Mouse (Mus musculus): ENCODE data around the gene Tns3. TPM values are rescaled to one million over a fixed set of nuclear protein-coding genes. Genes with fewer than 3 reads are reported as not detected.

Gene Tns3
- polyA plus RNA-seq, 1 experiment: 23.4 TPM

DNA sequence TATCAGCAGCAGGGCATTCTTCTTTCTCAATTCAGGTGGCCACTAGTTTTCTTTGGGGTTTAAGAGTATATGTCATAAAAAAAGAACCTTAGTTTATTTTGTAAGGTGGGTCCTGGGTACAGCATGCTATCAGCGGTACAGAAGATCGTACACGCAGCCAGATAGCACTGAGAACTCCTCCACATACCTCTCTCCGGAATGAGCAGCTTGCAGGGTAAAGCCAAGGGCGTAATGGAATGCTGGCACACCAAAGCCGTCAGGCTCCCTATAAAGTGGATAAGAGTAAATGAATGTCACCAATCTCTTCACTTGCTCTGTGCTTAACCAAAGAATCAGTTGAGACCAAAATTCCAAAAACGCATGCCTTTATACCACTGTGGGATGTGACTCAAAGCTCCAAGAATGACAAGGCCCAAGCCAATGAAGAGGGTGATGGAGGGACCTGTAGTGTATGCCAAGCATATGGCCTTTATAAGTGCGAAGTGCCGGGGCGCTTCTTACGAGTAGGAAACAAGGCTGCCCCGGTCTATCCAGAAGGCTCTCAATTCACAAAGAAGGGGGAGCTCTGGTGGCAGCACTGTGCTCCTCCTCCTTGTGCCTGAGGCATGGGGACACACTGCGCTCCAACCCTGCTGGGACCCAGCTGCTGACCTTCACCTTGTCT is 219.4 kb downstream of the Tns3 start:
- Histone ChIP-seq H3K36me3 (ENCODE audit: control insufficient read depth, insufficient read depth) (peaks cover 43% of the 10 kb centered on the region), H3K4me2 (ENCODE audit: low read depth) (peak overlapping the region; percentile 65), H3K27me3 (ENCODE audit: control insufficient read depth, insufficient read depth, insufficient read length) (no peaks in the 10 kb centered on the region), H3K79me2 (ENCODE audit: control insufficient read depth, insufficient read depth) (peaks cover 18% of the 10 kb centered on the region), H3K4me3 (no peak overlapping the region), H3ac (ENCODE audit: control insufficient read depth, insufficient read length) (no peak overlapping the region)
- no peak for TF ChIP-seq POLR2A (IDR thresholded peaks at IDR 0.05; ENCODE audit: insufficient read length, low read depth)
- no peak for TF ChIP-seq SRF (IDR thresholded peaks at IDR 0.05; ENCODE audit: control insufficient read depth, insufficient read length, low read depth)
- TF ChIP-seq MAX (IDR thresholded peaks at IDR 0.05; ENCODE audit: low read depth): peak; percentile 83
- no peak for TF ChIP-seq TCF3 (IDR thresholded peaks at IDR 0.05; ENCODE audit: insufficient read length, low read depth)
- TF ChIP-seq REST (IDR thresholded peaks at IDR 0.05; ENCODE audit: insufficient read depth, insufficient read length): no peak
- TF ChIP-seq MYOG (IDR thresholded peaks at IDR 0.05; ENCODE audit: control insufficient read depth in 1 of 3, insufficient read depth in 1 of 3, insufficient read length in 2 of 3, low read depth in 2 of 3): peak in 1 of 3 experiments; percentile 15
- no peak for TF ChIP-seq TCF12 (IDR thresholded peaks at IDR 0.05; ENCODE audit: insufficient read depth, poor library complexity, severe bottlenecking)

DNA sequence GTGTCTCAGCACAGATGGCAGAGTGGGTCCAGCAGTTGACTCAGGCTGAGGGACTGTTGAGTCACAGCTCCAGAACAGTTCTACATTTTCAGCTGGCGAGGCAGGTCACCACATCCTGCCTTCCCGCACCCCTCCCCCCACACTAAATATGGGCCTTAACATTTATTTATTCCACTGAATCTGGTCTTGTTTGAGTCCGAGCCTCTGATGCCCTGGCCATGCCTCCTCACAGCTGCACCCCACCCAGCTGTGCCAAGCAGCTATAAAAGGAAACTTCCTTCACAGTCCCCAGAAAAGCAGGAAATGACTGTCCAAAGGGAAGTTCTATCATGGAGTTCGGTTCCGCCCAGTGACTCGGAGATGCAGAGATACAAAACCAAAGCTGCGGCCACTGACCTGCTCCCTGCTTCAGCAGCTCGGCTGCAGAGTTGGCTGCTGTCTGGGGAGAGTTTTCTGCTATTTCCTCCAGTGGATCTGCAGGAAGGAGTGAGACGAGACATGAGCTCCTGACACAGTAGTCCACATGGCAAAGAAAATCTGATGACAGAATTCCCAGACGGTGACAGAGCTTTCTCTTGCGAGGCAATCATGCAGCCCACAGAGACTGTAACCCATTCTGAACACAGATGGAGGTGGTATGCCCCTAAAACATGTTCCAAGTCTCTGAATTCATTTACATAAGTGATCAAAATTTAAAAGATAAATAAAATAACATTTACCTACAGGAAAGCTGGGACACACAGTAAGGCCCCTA is 220.6 kb downstream of the Tns3 start:
- peak overlapping the region; percentile 65 for H3K4me2 ChIP-seq (ENCODE audit: low read depth)
- TF ChIP-seq SRF (IDR thresholded peaks at IDR 0.05; ENCODE audit: control insufficient read depth, insufficient read length, low read depth): peak; percentile 92
- TF ChIP-seq REST (IDR thresholded peaks at IDR 0.05; ENCODE audit: insufficient read depth, insufficient read length): no peak
- peak; percentile 44 to 96 (median 85) for TF ChIP-seq MYOD1 (IDR thresholded peaks at IDR 0.05; ENCODE audit: control insufficient read depth in 1 of 3, insufficient read length in 2 of 3, low read depth in 2 of 3)
- TF ChIP-seq POLR2A (IDR thresholded peaks at IDR 0.05; ENCODE audit: insufficient read length, low read depth): peak; percentile 23
- peak; percentile 72 to 93 (median 79) for TF ChIP-seq MYOG (IDR thresholded peaks at IDR 0.05; ENCODE audit: control insufficient read depth in 1 of 3, insufficient read depth in 1 of 3, insufficient read length in 2 of 3, low read depth in 2 of 3)
- TF ChIP-seq TCF3 (IDR thresholded peaks at IDR 0.05; ENCODE audit: insufficient read length, low read depth): peak; percentile 71
- TF ChIP-seq USF1 (IDR thresholded peaks at IDR 0.05; ENCODE audit: low read depth): no peak
- no peak for TF ChIP-seq MAX (IDR thresholded peaks at IDR 0.05; ENCODE audit: low read depth)
- TF ChIP-seq POLR2AphosphoS2 (IDR thresholded peaks at IDR 0.05; ENCODE audit: insufficient read length, low read depth): no peak
- TF ChIP-seq E2F4 (IDR thresholded peaks at IDR 0.05; ENCODE audit: insufficient read depth): no peak
- TF ChIP-seq CEBPB (IDR thresholded peaks at IDR 0.05; ENCODE audit: insufficient read depth, poor library complexity, severe bottlenecking): peak; percentile 59; the same call in 1 of the 2 replicates
- TF ChIP-seq TCF12 (IDR thresholded peaks at IDR 0.05; ENCODE audit: insufficient read depth, poor library complexity, severe bottlenecking): peak; percentile 65
- no peaks in the 10 kb centered on the region for H3K27me3 ChIP-seq (ENCODE audit: control insufficient read depth, insufficient read depth, insufficient read length)
- H3ac ChIP-seq (ENCODE audit: control insufficient read depth, insufficient read length): no peak overlapping the region
- H3K36me3 ChIP-seq (ENCODE audit: control insufficient read depth, insufficient read depth): peaks cover 33% of the 10 kb centered on the region
- peaks cover 15% of the 10 kb centered on the region for H3K79me2 ChIP-seq (ENCODE audit: control insufficient read depth, insufficient read depth)
- no peak overlapping the region for H3K4me3 ChIP-seq

DNA sequence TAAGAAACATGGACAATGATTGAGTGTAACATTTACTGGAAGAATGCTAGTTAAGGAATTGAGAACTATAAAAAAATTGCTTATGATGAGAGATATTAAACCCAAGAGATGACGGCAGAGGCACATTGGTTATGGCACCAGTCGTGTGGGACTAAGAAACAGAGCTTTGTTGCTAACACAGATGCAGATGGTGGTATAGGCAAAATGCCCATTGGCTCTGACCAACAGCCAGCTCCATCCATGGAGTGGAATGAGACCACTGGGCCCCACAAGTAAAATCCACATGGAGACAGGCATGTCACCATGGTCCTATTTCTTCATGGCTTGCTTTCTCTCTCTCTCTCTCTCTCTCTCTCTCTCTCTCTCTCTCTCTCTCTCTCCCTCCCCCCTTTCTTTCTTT is 223.6 kb downstream of the Tns3 start:
- no peak for TF ChIP-seq SRF (IDR thresholded peaks at IDR 0.05; ENCODE audit: control insufficient read depth, insufficient read length, low read depth)
- TF ChIP-seq TCF3 (IDR thresholded peaks at IDR 0.05; ENCODE audit: insufficient read length, low read depth): no peak
- no peak for TF ChIP-seq POLR2AphosphoS2 (IDR thresholded peaks at IDR 0.05; ENCODE audit: insufficient read length, low read depth)
- no peak for TF ChIP-seq MYOG (IDR thresholded peaks at IDR 0.05; ENCODE audit: control insufficient read depth in 1 of 3, insufficient read depth in 1 of 3, insufficient read length in 2 of 3, low read depth in 2 of 3)
- TF ChIP-seq USF1 (IDR thresholded peaks at IDR 0.05; ENCODE audit: low read depth): no peak
- no peak for TF ChIP-seq MYOD1 (IDR thresholded peaks at IDR 0.05; ENCODE audit: control insufficient read depth in 1 of 3, insufficient read length in 2 of 3, low read depth in 2 of 3)
- TF ChIP-seq POLR2A (IDR thresholded peaks at IDR 0.05; ENCODE audit: insufficient read length, low read depth): no peak
- no peak for TF ChIP-seq E2F4 (IDR thresholded peaks at IDR 0.05; ENCODE audit: insufficient read depth)
- no peak for TF ChIP-seq CEBPB (IDR thresholded peaks at IDR 0.05; ENCODE audit: insufficient read depth, poor library complexity, severe bottlenecking)
- TF ChIP-seq MAX (IDR thresholded peaks at IDR 0.05; ENCODE audit: low read depth): no peak
- no peak for TF ChIP-seq REST (IDR thresholded peaks at IDR 0.05; ENCODE audit: insufficient read depth, insufficient read length)
- TF ChIP-seq TCF12 (IDR thresholded peaks at IDR 0.05; ENCODE audit: insufficient read depth, poor library complexity, severe bottlenecking): no peak
- H3K4me3 ChIP-seq: no peak overlapping the region

DNA sequence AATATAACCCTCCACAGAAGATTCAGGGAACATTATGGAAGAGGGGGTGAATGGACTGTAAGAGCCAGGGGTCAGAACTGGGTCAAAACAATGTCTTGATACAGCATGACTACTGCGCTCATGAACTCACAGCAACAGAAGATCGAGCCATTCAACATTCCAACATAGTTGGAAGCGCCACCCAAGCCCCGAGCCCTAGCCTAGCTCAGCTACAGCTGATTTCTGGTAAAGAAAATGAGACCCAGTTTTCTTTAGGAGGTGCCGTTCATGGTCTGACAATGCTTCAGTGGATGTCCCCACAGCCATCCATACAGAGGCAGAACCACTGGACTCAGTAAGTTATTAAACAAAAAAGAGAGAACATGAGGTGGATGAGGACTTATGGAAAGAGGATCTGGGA is 224.1 kb downstream of the Tns3 start:
- Histone ChIP-seq H3K4me2 (ENCODE audit: low read depth) (no peak overlapping the region), H3K79me2 (ENCODE audit: control insufficient read depth, insufficient read depth) (peaks cover 25% of the 10 kb centered on the region), H3K4me3 (no peak overlapping the region), H3ac (ENCODE audit: control insufficient read depth, insufficient read length) (no peak overlapping the region), H3K36me3 (ENCODE audit: control insufficient read depth, insufficient read depth) (peaks cover 35% of the 10 kb centered on the region), H3K27me3 (ENCODE audit: control insufficient read depth, insufficient read depth, insufficient read length) (no peaks in the 10 kb centered on the region)
- TF ChIP-seq POLR2AphosphoS2 (IDR thresholded peaks at IDR 0.05; ENCODE audit: insufficient read length, low read depth) (no peak), TCF12 (IDR thresholded peaks at IDR 0.05; ENCODE audit: insufficient read depth, poor library complexity, severe bottlenecking) (no peak), TCF3 (IDR thresholded peaks at IDR 0.05; ENCODE audit: insufficient read length, low read depth) (no peak), REST (IDR thresholded peaks at IDR 0.05; ENCODE audit: insufficient read depth, insufficient read length) (no peak), USF1 (IDR thresholded peaks at IDR 0.05; ENCODE audit: low read depth) (no peak), MYOG (IDR thresholded peaks at IDR 0.05; ENCODE audit: control insufficient read depth in 1 of 3, insufficient read depth in 1 of 3, insufficient read length in 2 of 3, low read depth in 2 of 3) (no peak), MAX (IDR thresholded peaks at IDR 0.05; ENCODE audit: low read depth) (no peak), SRF (IDR thresholded peaks at IDR 0.05; ENCODE audit: control insufficient read depth, insufficient read length, low read depth) (no peak), E2F4 (IDR thresholded peaks at IDR 0.05; ENCODE audit: insufficient read depth) (no peak), CEBPB (IDR thresholded peaks at IDR 0.05; ENCODE audit: insufficient read depth, poor library complexity, severe bottlenecking) (no peak), POLR2A (IDR thresholded peaks at IDR 0.05; ENCODE audit: insufficient read length, low read depth) (no peak), MYOD1 (IDR thresholded peaks at IDR 0.05; ENCODE audit: control insufficient read depth in 1 of 3, insufficient read length in 2 of 3, low read depth in 2 of 3) (no peak)

More for the DNA sequence above, 223.6 kb downstream of the Tns3 start:
- Histone ChIP-seq H3ac (ENCODE audit: control insufficient read depth, insufficient read length) (no peak overlapping the region), H3K27me3 (ENCODE audit: control insufficient read depth, insufficient read depth, insufficient read length) (no peaks in the 10 kb centered on the region), H3K79me2 (ENCODE audit: control insufficient read depth, insufficient read depth) (peaks cover 25% of the 10 kb centered on the region), H3K4me2 (ENCODE audit: low read depth) (no peak overlapping the region), H3K36me3 (ENCODE audit: control insufficient read depth, insufficient read depth) (peaks cover 34% of the 10 kb centered on the region)
